Mouse (Mus musculus) myocyte (in vitro differentiated cells): ENCODE results near the gene Exosc2.

Experiments
- CEBPB ChIP-seq: IDR thresholded peaks from 2 replicates; pipeline ENCODE4 v1.6.1; 2011; ENCODE audit warnings: mild to moderate bottlenecking, moderate library complexity; ENCODE audit not compliant: poor library complexity, insufficient read depth, severe bottlenecking
- E2F4 ChIP-seq: IDR thresholded peaks from one replicate; pipeline ENCODE4 v1.6.1; 2011; ENCODE audit warnings: mild to moderate bottlenecking, control low read depth, moderate library complexity; ENCODE audit not compliant: insufficient read depth
- MAX ChIP-seq: IDR thresholded peaks from one replicate; pipeline ENCODE4 v1.6.1; 2011; ENCODE audit warnings: low read depth, mild to moderate bottlenecking, control low read depth
- MYOD1 ChIP-seq, 3 experiments: IDR thresholded peaks; one replicate each; pipeline ENCODE4 v1.6.1; 2011; ENCODE audit warnings: control low read depth in 2 of 3, low read depth in 2 of 3, mild to moderate bottlenecking in 2 of 3, moderate library complexity in 1 of 3; ENCODE audit not compliant: insufficient read length in 2 of 3, control insufficient read depth in 1 of 3
- MYOG ChIP-seq, 3 experiments: IDR thresholded peaks; one replicate each; pipeline ENCODE4 v1.6.1; 2011; ENCODE audit warnings: control low read depth in 2 of 3, low read depth in 2 of 3, mild to moderate bottlenecking in 2 of 3; ENCODE audit not compliant: insufficient read length in 2 of 3, control insufficient read depth in 1 of 3, insufficient read depth in 1 of 3
- POLR2A ChIP-seq: IDR thresholded peaks from one replicate; pipeline ENCODE4 v1.6.1; 2011; ENCODE audit warnings: low read depth, mild to moderate bottlenecking, control low read depth, moderate library complexity; ENCODE audit not compliant: insufficient read length
- POLR2AphosphoS2 ChIP-seq: IDR thresholded peaks from one replicate; pipeline ENCODE4 v1.6.1; 2011; ENCODE audit warnings: low read depth, control low read depth; ENCODE audit not compliant: insufficient read length
- REST ChIP-seq: IDR thresholded peaks from one replicate; pipeline ENCODE4 v1.6.1; 2011; ENCODE audit warnings: mild to moderate bottlenecking, control low read depth, moderate library complexity; ENCODE audit not compliant: insufficient read depth, insufficient read length
- SRF ChIP-seq: IDR thresholded peaks from one replicate; pipeline ENCODE4 v1.6.1; 2011; ENCODE audit warnings: low read depth; ENCODE audit not compliant: control insufficient read depth, insufficient read length
- TCF12 ChIP-seq: IDR thresholded peaks from one replicate; pipeline ENCODE4 v1.6.1; 2011; ENCODE audit warnings: mild to moderate bottlenecking, control low read depth; ENCODE audit not compliant: poor library complexity, insufficient read depth, severe bottlenecking
- TCF3 ChIP-seq: IDR thresholded peaks from one replicate; pipeline ENCODE4 v1.6.1; 2011; ENCODE audit warnings: low read depth, control low read depth; ENCODE audit not compliant: insufficient read length
- USF1 ChIP-seq: IDR thresholded peaks from one replicate; pipeline ENCODE4 v1.6.1; 2011; ENCODE audit warnings: low read depth, mild to moderate bottlenecking, control low read depth, moderate library complexity

DNA sequence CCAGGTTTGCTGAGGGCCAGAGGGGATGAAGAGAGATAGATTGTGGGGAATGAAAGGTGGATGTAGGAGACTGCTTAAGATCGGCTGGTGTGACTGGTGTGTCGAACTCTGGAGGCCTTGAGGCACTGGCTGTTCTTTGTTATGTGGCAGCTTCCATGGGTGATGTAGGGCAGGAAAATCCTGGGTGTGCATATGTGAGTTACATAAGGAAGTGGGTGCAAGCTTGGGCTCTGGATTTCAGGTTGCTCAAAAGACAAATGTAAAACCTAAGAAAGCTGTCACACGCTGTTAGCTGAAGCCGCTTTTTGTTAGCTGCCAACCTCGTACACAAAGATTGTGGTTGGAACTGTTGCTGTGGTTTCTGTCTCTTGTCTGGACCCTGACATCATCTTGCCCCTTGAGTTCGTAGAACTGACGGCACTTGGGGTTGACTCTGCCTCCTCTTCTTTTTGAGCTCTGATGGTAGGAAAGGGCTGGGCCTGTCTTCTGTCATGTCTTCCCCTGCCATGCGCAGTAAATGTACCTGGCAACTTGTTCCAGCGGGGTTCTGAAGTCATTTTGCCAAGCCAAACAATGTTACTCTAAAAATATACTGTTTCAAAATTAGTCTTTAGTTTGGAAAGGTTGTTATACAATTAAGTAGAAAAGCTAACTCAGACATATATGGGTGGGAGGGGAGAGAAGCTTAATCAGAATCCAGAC lies 57.2 kb downstream of the Exosc2 start:
- TF ChIP-seq MYOD1 (IDR thresholded peaks at IDR 0.05; ENCODE audit: control insufficient read depth in 1 of 3, insufficient read length in 2 of 3, low read depth in 2 of 3) (no peak), POLR2A (no peak), SRF (no peak), POLR2AphosphoS2 (no peak), E2F4 (no peak), MAX (no peak), TCF12 (no peak), MYOG (IDR thresholded peaks at IDR 0.05; ENCODE audit: control insufficient read depth in 1 of 3, insufficient read depth in 1 of 3, insufficient read length in 2 of 3, low read depth in 2 of 3) (no peak), USF1 (no peak), CEBPB (no peak), TCF3 (no peak), REST (no peak)
